Mouse (Mus musculus) lung, postnatal 0 days (tissue): ENCODE measurements at regions not wholly inside any gene's neighbourhood (a gene's known extent, or its start where the extent isn't known, plus 50 kb on each side); places are given as distances from the start of the nearest gene placed in this dataset.

ENCODE experiments used
- CTCF ChIP-seq: IDR thresholded peaks from 2 replicates; pipeline ENCODE4 v1.5.1; 2016; ENCODE audit warnings: antibody characterized with exemption, mild to moderate bottlenecking
- EP300 ChIP-seq: IDR thresholded peaks from 2 replicates; pipeline ENCODE4 v1.6.1; 2016; ENCODE audit warnings: antibody characterized with exemption, mild to moderate bottlenecking, control low read depth

- TF ChIP-seq EP300 (no peak), CTCF (no peak)
These were observed 349.5 kb upstream of the B3gat1 start for GRCm38 (mm10) chr9:26383996-26384395.
